Mouse (Mus musculus): Measurements from ENCODE around the gene Tfeb. TPM values are rescaled to one million over a fixed set of nuclear protein-coding genes. Genes with fewer than 3 reads are reported as not detected.

The Tfeb gene
- polyA plus RNA-seq, 1 experiment from 2014 or later: 17.8 TPM

- H3K27ac ChIP-seq (ENCODE audit: low read length): no peak overlapping the region
- no peaks in the 10 kb centered on the region for H3K27me3 ChIP-seq (replicated peaks; ENCODE audit: insufficient read depth, low read length)
- 0 out of 2 replicates have a peak, but pooled peaks cover 12% of the 10 kb centered on the region for H3K36me3 ChIP-seq (ENCODE audit: insufficient read depth, low read length)
- WGBS: 90% methylated on average over 13 of the region's 13 CpGs
- no peak for ATAC-seq
- DNase-seq (ENCODE audit: low spot score): no peak
- H3K9ac ChIP-seq (replicated peaks; ENCODE audit: low read depth): no peak overlapping the region
- no peaks in the 10 kb centered on the region for H3K9me3 ChIP-seq (ENCODE audit: low read length)
- H3K4me1 ChIP-seq (ENCODE audit: insufficient read depth, low read depth, low read length): peaks cover 9% of the 10 kb centered on the region; the same call in 1 of the 2 replicates
- H3K4me3 ChIP-seq (ENCODE audit: low read depth, low read length): no peak overlapping the region
- H3K4me2 ChIP-seq (replicated peaks; ENCODE audit: low read depth, low read length): no peak overlapping the region
- TF ChIP-seq EP300 (IDR thresholded peaks at IDR 0.05) (no peak), CTCF (IDR thresholded peaks at IDR 0.05) (no peak)
Observed at GRCm38 (mm10) chr17:47818038-47818725, 81.4 kb downstream of the Tfeb start.

- 63% methylated on average over 8 of the region's 8 CpGs for WGBS
- Histone ChIP-seq H3K27ac (ENCODE audit: low read length) (0 out of 2 replicates have a peak overlapping the region, but pooled peaks have one; percentile 9), H3K36me3 (ENCODE audit: insufficient read depth, low read length) (0 out of 2 replicates have a peak, but pooled peaks cover 1% of the 10 kb centered on the region), H3K9ac (replicated peaks; ENCODE audit: low read depth) (no peak overlapping the region), H3K9me3 (ENCODE audit: low read length) (no peaks in the 10 kb centered on the region), H3K4me1 (ENCODE audit: insufficient read depth, low read depth, low read length) (no peaks in the 10 kb centered on the region), H3K4me2 (replicated peaks; ENCODE audit: low read depth, low read length) (no peak overlapping the region), H3K27me3 (replicated peaks; ENCODE audit: insufficient read depth, low read length) (no peaks in the 10 kb centered on the region), H3K4me3 (ENCODE audit: low read depth, low read length) (no peak overlapping the region)
- ATAC-seq (peak; percentile 82), DNase-seq (ENCODE audit: low spot score) (peak; percentile 68)
- TF ChIP-seq EP300 (IDR thresholded peaks at IDR 0.05) (0 out of 2 replicates have a peak, but pooled peaks have one; percentile 21), CTCF (IDR thresholded peaks at IDR 0.05) (no peak)
Observed at GRCm38 (mm10) chr17:47821339-47821738, 84.5 kb downstream of the Tfeb start.

GRCm38 (mm10) chr17:47831161-47831560 is 94.3 kb downstream of the Tfeb start:
- no peaks in the 10 kb centered on the region for H3K36me3 ChIP-seq (ENCODE audit: insufficient read depth, low read length)
- no peaks in the 10 kb centered on the region for H3K9me3 ChIP-seq (ENCODE audit: low read length)
- no peak overlapping the region for H3K27ac ChIP-seq (ENCODE audit: low read length)
- 17% methylated on average over 9 of the region's 9 CpGs for WGBS
- no peaks in the 10 kb centered on the region for H3K27me3 ChIP-seq (replicated peaks; ENCODE audit: insufficient read depth, low read length)
- TF ChIP-seq EP300 (IDR thresholded peaks at IDR 0.05): no peak
- peak; percentile 21; the same call in 1 of the 2 replicates for TF ChIP-seq CTCF (IDR thresholded peaks at IDR 0.05)
- 0 out of 2 replicates have a peak overlapping the region, but pooled peaks have one; percentile 66 for H3K4me3 ChIP-seq (ENCODE audit: low read depth, low read length)
- H3K4me2 ChIP-seq (replicated peaks; ENCODE audit: low read depth, low read length): peak overlapping the region; percentile 93
- no peak overlapping the region for H3K9ac ChIP-seq (replicated peaks; ENCODE audit: low read depth)
- no peak for DNase-seq (ENCODE audit: low spot score)
- ATAC-seq: no peak
- H3K4me1 ChIP-seq (ENCODE audit: insufficient read depth, low read depth, low read length): peaks cover 9% of the 10 kb centered on the region; the same call in 1 of the 2 replicates

GRCm38 (mm10) chr17:47831772-47832171 is 94.9 kb downstream of the Tfeb start:
- Histone ChIP-seq H3K4me1 (ENCODE audit: insufficient read depth, low read depth, low read length) (peaks cover 9% of the 10 kb centered on the region; the same call in 1 of the 2 replicates), H3K36me3 (ENCODE audit: insufficient read depth, low read length) (no peaks in the 10 kb centered on the region), H3K4me2 (replicated peaks; ENCODE audit: low read depth, low read length) (peak overlapping the region; percentile 93), H3K9ac (replicated peaks; ENCODE audit: low read depth) (0 out of 2 replicates have a peak overlapping the region, but pooled peaks have one; percentile 16), H3K4me3 (ENCODE audit: low read depth, low read length) (peak overlapping the region; percentile 66), H3K27ac (ENCODE audit: low read length) (0 out of 2 replicates have a peak overlapping the region, but pooled peaks have one; percentile 26), H3K9me3 (ENCODE audit: low read length) (no peaks in the 10 kb centered on the region), H3K27me3 (replicated peaks; ENCODE audit: insufficient read depth, low read length) (no peaks in the 10 kb centered on the region)
- TF ChIP-seq EP300 (IDR thresholded peaks at IDR 0.05) (no peak), CTCF (IDR thresholded peaks at IDR 0.05) (no peak)
- DNase-seq (ENCODE audit: low spot score) (no peak), ATAC-seq (no peak)
- 40% methylated on average over 5 of the region's 5 CpGs for WGBS

GRCm38 (mm10) chr17:47832501-47833028 is 95.7 kb downstream of the Tfeb start:
- ATAC-seq (peak; percentile 53), DNase-seq (ENCODE audit: low spot score) (peak; percentile 48)
- peaks cover 11% of the 10 kb centered on the region; the same call in 1 of the 2 replicates for H3K4me1 ChIP-seq (ENCODE audit: insufficient read depth, low read depth, low read length)
- H3K36me3 ChIP-seq (ENCODE audit: insufficient read depth, low read length): no peaks in the 10 kb centered on the region
- H3K9me3 ChIP-seq (ENCODE audit: low read length): no peaks in the 10 kb centered on the region
- no peaks in the 10 kb centered on the region for H3K27me3 ChIP-seq (replicated peaks; ENCODE audit: insufficient read depth, low read length)
- peak overlapping the region; percentile 41 for H3K9ac ChIP-seq (replicated peaks; ENCODE audit: low read depth)
- H3K4me2 ChIP-seq (replicated peaks; ENCODE audit: low read depth, low read length): peak overlapping the region; percentile 93
- H3K27ac ChIP-seq (ENCODE audit: low read length): peak overlapping the region; percentile 81
- WGBS: 1% methylated on average over 16 of the region's 17 CpGs
- peak overlapping the region; percentile 66 for H3K4me3 ChIP-seq (ENCODE audit: low read depth, low read length)
- TF ChIP-seq CTCF (IDR thresholded peaks at IDR 0.05) (no peak), EP300 (IDR thresholded peaks at IDR 0.05) (no peak)

- TF ChIP-seq EP300 (IDR thresholded peaks at IDR 0.05) (no peak), CTCF (IDR thresholded peaks at IDR 0.05) (no peak)
- Histone ChIP-seq H3K4me2 (replicated peaks; ENCODE audit: low read depth, low read length) (peak overlapping the region; percentile 93), H3K4me1 (ENCODE audit: insufficient read depth, low read depth, low read length) (peaks cover 12% of the 10 kb centered on the region; the same call in 1 of the 2 replicates), H3K9me3 (ENCODE audit: low read length) (no peaks in the 10 kb centered on the region), H3K27me3 (replicated peaks; ENCODE audit: insufficient read depth, low read length) (no peaks in the 10 kb centered on the region), H3K4me3 (ENCODE audit: low read depth, low read length) (peak overlapping the region; percentile 66), H3K36me3 (ENCODE audit: insufficient read depth, low read length) (no peaks in the 10 kb centered on the region), H3K27ac (ENCODE audit: low read length) (peak overlapping the region; percentile 81), H3K9ac (replicated peaks; ENCODE audit: low read depth) (peak overlapping the region; percentile 41)
- ATAC-seq (peak; percentile 80), DNase-seq (ENCODE audit: low spot score) (peak; percentile 86)
- 1% methylated on average over 31 of the region's 45 CpGs for WGBS
Observed at GRCm38 (mm10) chr17:47833029-47833627, 96.3 kb downstream of the Tfeb start.

All from lung, postnatal 0 days (tissue).